Mouse (Mus musculus) CH12.LX (cell line): ENCODE data around the gene Otud6a. TPM values are rescaled to one million over a fixed set of nuclear protein-coding genes. Genes with fewer than 3 reads are reported as not detected.
"Not testable (repeated sequence)": the region's sequence is repeated elsewhere in the genome, so short reads cannot be mapped to it uniquely, and the experiment has no call there.

Experiments
- DNase-seq: peaks from one replicate; pipeline ENCODE4 v3.0.0-alpha.2; 2013; ENCODE audit errors: extremely low read depth
- H3K27ac ChIP-seq: 2 replicates; pipeline ENCODE4 v1.5.1; 2012; ENCODE audit warnings: low read depth, mild to moderate bottlenecking, control low read depth, moderate library complexity; ENCODE audit not compliant: insufficient read depth
- H3K27me3 ChIP-seq: replicated peaks from 2 replicates; pipeline ENCODE3; 2012; ENCODE audit warnings: inconsistent platforms
- H3K36me3 ChIP-seq, 2 experiments: replicated peaks in 1 of 2; 2 replicates each; pipeline versions ENCODE3 to v1.6.1; 2012; ENCODE audit warnings: inconsistent platforms in 1 of 2, low read length in 1 of 2, mild to moderate bottlenecking in 1 of 2, mixed read lengths in 1 of 2, moderate library complexity in 1 of 2; ENCODE audit not compliant: control insufficient read depth in 1 of 2, insufficient read depth in 1 of 2
- H3K4me1 ChIP-seq, 2 experiments: 2 replicates each; pipeline ENCODE4 v1.6.1; 2012; ENCODE audit warnings: inconsistent platforms in 1 of 2, moderate library complexity in 1 of 2; ENCODE audit not compliant: insufficient read depth in 2 of 2, control insufficient read depth in 1 of 2
- H3K4me2 ChIP-seq: 2 replicates; pipeline ENCODE4 v1.6.1; 2012; ENCODE audit warnings: low read depth, mild to moderate bottlenecking, control low read depth; ENCODE audit not compliant: poor library complexity, insufficient read depth, severe bottlenecking
- H3K4me3 ChIP-seq, 3 experiments: fragments of 150-350 bp in 1 of 3; sonication (generic) in 1 of 3; replicated peaks in 1 of 3; 2 replicates each; pipeline versions ENCODE3 to v1.5.1; 2011 to 2012; ENCODE audit warnings: low read depth in 2 of 3, low read length in 2 of 3, mild to moderate bottlenecking in 2 of 3, moderate library complexity in 2 of 3, control low read depth in 1 of 3, improper control_type of control experiment in 1 of 3, inconsistent platforms in 1 of 3, mixed read lengths in 1 of 3; ENCODE audit not compliant: poor library complexity in 1 of 3
- H3K79me2 ChIP-seq: replicated peaks from 2 replicates; pipeline ENCODE4 v1.6.1; 2012; ENCODE audit warnings: mild to moderate bottlenecking, moderate library complexity; ENCODE audit not compliant: control insufficient read depth, poor library complexity, insufficient read depth, severe bottlenecking; ENCODE audit errors: extremely low read depth
- H3K9ac ChIP-seq: 2 replicates; pipeline ENCODE4 v1.6.1; 2012; ENCODE audit warnings: low read depth, mild to moderate bottlenecking, control low read depth, moderate library complexity; ENCODE audit not compliant: insufficient read depth
- H3K9me3 ChIP-seq: replicated peaks from 2 replicates; pipeline ENCODE3; 2012; ENCODE audit warnings: low read length, inconsistent platforms, mixed read lengths
- JUN ChIP-seq: IDR thresholded peaks from 2 replicates; pipeline ENCODE4 v1.6.1; 2011; ENCODE audit warnings: low read depth, mild to moderate bottlenecking, low read length, improper control_type of control experiment, moderate library complexity; ENCODE audit not compliant: insufficient read depth
- KAT2A ChIP-seq: IDR thresholded peaks from 2 replicates; pipeline ENCODE4 v1.6.1; 2012; ENCODE audit warnings: low read length, improper control_type of control experiment, inconsistent platforms; ENCODE audit not compliant: insufficient replicate concordance
- MAFK ChIP-seq: IDR thresholded peaks from 2 replicates; pipeline ENCODE4 v1.6.1; 2011; ENCODE audit warnings: low read length, improper control_type of control experiment; ENCODE audit not compliant: insufficient replicate concordance
- MEF2A ChIP-seq: IDR thresholded peaks from 2 replicates; pipeline ENCODE4 v1.6.1; 2014; ENCODE audit warnings: low read depth, mild to moderate bottlenecking, inconsistent platforms, low read length, improper control_type of control experiment, borderline replicate concordance
- NRF1 ChIP-seq: IDR thresholded peaks from 2 replicates; pipeline ENCODE4 v1.6.1; 2014; ENCODE audit warnings: low read depth, mild to moderate bottlenecking, inconsistent platforms, low read length, improper control_type of control experiment, moderate library complexity
- POLR2A ChIP-seq: IDR thresholded peaks from 2 replicates; pipeline ENCODE4 v1.6.1; 2011; ENCODE audit warnings: low read depth, mild to moderate bottlenecking, improper control_type of control experiment, low read length
- TCF12 ChIP-seq: IDR thresholded peaks from 2 replicates; pipeline ENCODE4 v1.6.1; 2014; ENCODE audit warnings: low read depth, mild to moderate bottlenecking, inconsistent platforms, low read length, improper control_type of control experiment
- ZMIZ1 ChIP-seq: IDR thresholded peaks from 2 replicates; pipeline ENCODE4 v1.6.1; 2012; ENCODE audit warnings: low read depth, mild to moderate bottlenecking, inconsistent platforms, low read length, improper control_type of control experiment
- dilution Hi-C: fragments of 300-500 bp; cut with MboI; formaldehyde crosslinking; loops from 2 replicates; pipeline ENCODE4 v1.14.3; 2020; ENCODE audit warnings: low sequenced_read_pairs; ENCODE audit not compliant: extremely low pct_unique_long_range_greater_than_20kb, extremely low pct_ligation_motif_present
- in situ Hi-C: fragments of 300-500 bp; cut with MboI; formaldehyde crosslinking; loops from 3 replicates; pipeline ENCODE4 v1.14.3; 2019; ENCODE audit warnings: low sequenced_read_pairs, low pct_ligation_motif_present, low pct_unique_long_range_greater_than_20kb, mixed read lengths
- polyA plus RNA-seq: library from polyadenylated mRNA; unstranded; fragments of >175 nt; gene quantifications from 2 replicates; pipeline ENCODE4 v1.2.1, GENCODE M21; 2012; ENCODE audit warnings: low read depth; ENCODE audit not compliant: insufficient read length
- total RNA-seq, 2 experiments: library from RNA; depleted of rRNA; stranded (reverse); fragments of 300-350 nt in 1 of 2; fragments of >200 nt in 1 of 2; gene quantifications; 2 replicates each; pipeline ENCODE4 v1.2.3; 2012 to 2014

Gene Otud6a
- total and polyA plus RNA-seq, 3 experiments = not detected

GRCm38 (mm10) chrX:100409245-100409644 lies 19.6 kb upstream of the Otud6a start:
- Histone ChIP-seq H3K79me2 (no peaks in the 10 kb centered on the region), H3K36me3 (no peaks in the 10 kb centered on the region), H3K4me1 (peaks cover under 1 to 2% of the 10 kb centered on the region in 2 experiments; a peak in 2 of 4 replicates), H3K4me3 (no peak overlapping the region), H3K27me3 (no peaks in the 10 kb centered on the region), H3K9me3 (no peaks in the 10 kb centered on the region), H3K27ac (no peak overlapping the region), H3K4me2 (no peak overlapping the region), H3K9ac (no peak overlapping the region)
- no peak for TF ChIP-seq NRF1
- no peak for DNase-seq
- in situ Hi-C loops (no loop called here), dilution Hi-C loops (no loop called here)

GRCm38 (mm10) chrX:100432311-100432710 lies 3.5 kb downstream of the Otud6a start:
- no peak for TF ChIP-seq MAFK
- TF ChIP-seq KAT2A = no peak
- TF ChIP-seq JUN = no peak
- no peak for TF ChIP-seq MEF2A
- no peak for TF ChIP-seq POLR2A
- no peak for TF ChIP-seq NRF1
- no peak for TF ChIP-seq TCF12
- TF ChIP-seq ZMIZ1 = no peak
- dilution Hi-C loops (no loop called here), in situ Hi-C loops (no loop called here)
- Histone ChIP-seq H3K27ac (no peak overlapping the region), H3K4me2 (no peak overlapping the region), H3K79me2 (no peaks in the 10 kb centered on the region), H3K9ac (no peak overlapping the region), H3K4me1 (no peaks in the 10 kb centered on the region), H3K9me3 (no peaks in the 10 kb centered on the region), H3K4me3 (no peak overlapping the region), H3K36me3 (peaks cover 2 to 6% of the 10 kb centered on the region in 2 experiments), H3K27me3 (no peaks in the 10 kb centered on the region)
- DNase-seq = no peak

- H3K9me3 ChIP-seq, H3K27me3 ChIP-seq, H3K9ac ChIP-seq, H3K36me3 ChIP-seq, H3K79me2 ChIP-seq, in situ Hi-C loops, H3K4me3 ChIP-seq, H3K4me1 ChIP-seq, DNase-seq, H3K4me2 ChIP-seq, H3K27ac ChIP-seq, dilution Hi-C loops: not testable (repeated sequence)
Measured at GRCm38 (mm10) chrX:100442617-100443016, 13.8 kb downstream of the Otud6a start, which contains the start of gene Awat2. TSS of gene Awat2 (minus strand) at chrX:100442717.
